Mouse (Mus musculus) neural tube, embryonic 11.5 days (tissue): Measurements from ENCODE around the gene Smug1. TPM values are rescaled to one million over a fixed set of nuclear protein-coding genes. Genes with fewer than 3 reads are reported as not detected.
A peak's percentile ranks its signal among the peaks of the same experiment; 100 is the strongest.

Experiments
- ATAC-seq: fragments of 200-750 bp; cut with Nextera tagmentation; 2 replicates; pipeline ENCODE4 v1.8.0; 2017; ENCODE audit warnings: moderate number of reproducible peaks, mild to moderate bottlenecking, moderate TSS enrichment, moderate library complexity; ENCODE audit not compliant: insufficient read depth, low FRiP score, low TSS enrichment
- DNase-seq: peaks from one replicate; pipeline ENCODE4 v3.0.0-alpha.2; 2015; ENCODE audit warnings: low spot score
- H3K27ac ChIP-seq: fragments of 300-500 bp; sonication (generic); 2 replicates; pipeline ENCODE4 v1.5.1; 2014; ENCODE audit warnings: low read depth, mild to moderate bottlenecking, low read length
- H3K27me3 ChIP-seq: fragments of 300-500 bp; sonication (generic); 2 replicates; pipeline ENCODE4 v1.6.1; 2014; ENCODE audit warnings: mild to moderate bottlenecking, low read length, mixed read lengths; ENCODE audit not compliant: control insufficient read depth, insufficient read depth
- H3K36me3 ChIP-seq: fragments of 300-500 bp; sonication (generic); 2 replicates; pipeline ENCODE4 v1.6.1; 2014; ENCODE audit warnings: mild to moderate bottlenecking, low read length, moderate library complexity, mixed read lengths; ENCODE audit not compliant: control insufficient read depth, insufficient read depth
- H3K4me1 ChIP-seq: fragments of 300-500 bp; sonication (generic); 2 replicates; pipeline ENCODE4 v1.6.1; 2014; ENCODE audit warnings: low read length, mixed read lengths; ENCODE audit not compliant: control insufficient read depth, insufficient read depth
- H3K4me2 ChIP-seq: fragments of 300-500 bp; sonication (generic); 2 replicates; pipeline ENCODE4 v1.6.1; 2014; ENCODE audit warnings: low read depth, mild to moderate bottlenecking, moderate library complexity
- H3K4me3 ChIP-seq: fragments of 300-500 bp; sonication (generic); 2 replicates; pipeline ENCODE4 v1.5.1; 2014; ENCODE audit warnings: low read depth, low read length
- H3K9ac ChIP-seq: fragments of 300-500 bp; sonication (generic); 2 replicates; pipeline ENCODE4 v1.6.1; 2014; ENCODE audit warnings: mild to moderate bottlenecking, low read length
- H3K9me3 ChIP-seq: fragments of 300-500 bp; sonication (generic); 2 replicates; pipeline ENCODE4 v1.6.1; 2016; ENCODE audit warnings: low read length; ENCODE audit not compliant: control insufficient read depth
- WGBS: fragments of 180-500 bp; shearing (Covaris S2); extraction: QIAGEN DNeasy Blood & Tissue Kit; methylation state at CpG from one replicate; pipeline ENCODE4 v1.1.7; 2014; 5-methylcytosine and 5-hydroxymethylcytosine counted together
- polyA plus RNA-seq: library from polyadenylated mRNA; unstranded; fragments of >200 nt; fragmentation: Nextera tagmentation; extraction: Ambion mirVana; gene quantifications from 2 replicates; pipeline ENCODE4 v1.2.1, GENCODE M21; 2014

Gene Smug1
- polyA plus RNA-seq, 1 experiment from 2014 or later = 65.4 TPM

DNA sequence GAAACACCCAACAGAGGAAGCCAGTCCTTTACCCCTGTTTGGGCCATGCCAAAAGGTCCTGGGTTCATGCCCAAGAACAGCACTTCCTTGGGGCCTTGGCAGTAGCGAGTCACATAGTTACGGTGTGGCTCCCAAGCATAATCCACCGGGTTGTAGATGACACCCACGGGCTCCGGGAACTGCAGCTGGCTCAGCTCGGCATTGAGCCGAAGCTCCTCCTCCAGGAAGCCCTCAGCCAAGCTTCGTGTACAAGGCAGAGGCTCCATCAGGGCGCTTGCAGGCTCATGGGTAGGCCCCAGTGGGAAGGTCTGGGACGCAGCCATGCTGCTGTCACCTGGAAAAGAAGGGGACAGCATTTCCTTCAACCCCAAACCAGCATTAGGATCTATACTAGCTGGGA, 9.3 kb downstream of the Smug1 start:
- no peak for ATAC-seq
- Histone ChIP-seq H3K36me3 (no peaks in the 10 kb centered on the region), H3K4me2 (no peak overlapping the region), H3K4me3 (no peak overlapping the region), H3K27me3 (no peaks in the 10 kb centered on the region), H3K27ac (no peak overlapping the region), H3K4me1 (peaks cover 14% of the 10 kb centered on the region), H3K9me3 (no peaks in the 10 kb centered on the region), H3K9ac (no peak overlapping the region)
- 78% methylated on average over 10 of the region's 10 CpGs for WGBS
- no peak for DNase-seq

DNA sequence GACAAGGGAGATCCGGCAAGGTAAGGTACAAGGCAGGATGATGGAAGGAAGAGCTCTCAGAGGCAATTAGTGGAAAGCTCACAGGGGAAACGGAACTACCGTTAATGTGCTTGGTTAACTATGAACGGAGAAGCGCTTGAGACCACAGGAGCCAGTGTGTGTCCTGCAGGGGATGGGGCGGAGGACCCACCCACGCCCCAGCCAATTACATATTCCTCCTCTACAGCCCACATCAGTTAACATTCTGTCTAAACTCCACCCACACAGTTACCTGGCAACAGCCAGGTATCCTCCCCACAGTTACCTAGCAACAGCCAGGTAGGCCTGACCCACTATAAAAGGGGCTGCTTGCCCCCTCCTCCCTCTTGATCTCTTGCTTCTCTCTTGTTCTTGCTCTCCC, 10.0 kb downstream of the Smug1 start:
- peak overlapping the region; percentile 62; the same call in 1 of the 2 replicates for H3K27ac ChIP-seq
- H3K36me3 ChIP-seq = no peaks in the 10 kb centered on the region
- no peak overlapping the region for H3K4me2 ChIP-seq
- no peak overlapping the region for H3K4me3 ChIP-seq
- peaks cover 11% of the 10 kb centered on the region for H3K4me1 ChIP-seq
- no peak for ATAC-seq
- no peaks in the 10 kb centered on the region for H3K27me3 ChIP-seq
- no peaks in the 10 kb centered on the region for H3K9me3 ChIP-seq
- no peak overlapping the region for H3K9ac ChIP-seq
- 43% methylated on average over 7 of the region's 7 CpGs for WGBS
- no peak for DNase-seq

DNA sequence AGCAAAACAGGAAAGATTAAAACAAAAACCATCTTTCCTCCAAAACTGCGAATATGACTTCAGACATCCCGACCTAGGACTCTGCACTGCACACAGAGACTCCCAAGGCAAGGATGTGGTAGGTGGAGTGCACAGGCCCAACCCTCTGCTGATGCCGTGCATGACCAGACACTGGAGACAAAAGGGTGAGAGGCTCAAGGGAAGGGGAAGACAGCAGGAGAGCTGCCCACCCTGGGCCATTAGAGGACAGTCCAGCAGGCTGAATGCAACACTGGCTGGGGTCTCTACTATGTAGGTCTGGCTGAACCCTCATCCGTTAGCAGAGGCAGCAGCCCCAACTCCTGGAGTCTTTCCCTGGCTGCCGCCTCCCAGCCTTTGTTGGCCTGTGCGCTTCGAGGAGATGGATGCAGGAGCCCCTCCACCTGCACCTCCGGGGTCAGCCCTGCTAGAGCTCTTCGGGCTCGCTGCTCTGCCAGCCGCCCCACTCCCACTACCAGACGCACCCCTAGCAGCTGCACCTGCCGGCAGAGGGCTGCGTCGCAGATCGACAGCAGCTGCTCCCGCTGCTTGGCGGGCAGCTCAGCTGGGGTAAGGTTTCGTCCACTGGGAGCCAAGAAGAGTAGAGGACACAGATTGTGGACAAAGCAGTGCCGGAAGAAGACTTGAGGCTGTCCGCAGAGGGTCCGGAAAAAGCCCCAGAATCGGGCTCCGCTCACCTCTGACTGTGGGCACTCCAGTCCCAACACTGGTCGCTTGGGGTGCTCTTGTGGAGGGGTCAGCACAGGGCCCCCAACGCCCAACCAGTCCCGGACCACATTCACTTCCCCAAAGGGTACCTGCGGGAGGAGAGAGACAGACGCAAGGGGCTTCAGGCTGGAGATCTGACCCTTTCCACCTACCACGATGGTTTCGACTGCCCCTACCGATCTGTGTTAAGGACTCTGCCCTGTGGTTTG, 11.2 kb downstream of the Smug1 start:
- ATAC-seq = peak; percentile 78
- H3K27me3 ChIP-seq = no peaks in the 10 kb centered on the region
- no peaks in the 10 kb centered on the region for H3K36me3 ChIP-seq
- H3K4me2 ChIP-seq = peak overlapping the region; percentile 12; the same call in 1 of the 2 replicates
- H3K4me1 ChIP-seq = peaks cover 11% of the 10 kb centered on the region
- WGBS = 18% methylated on average over 32 of the region's 32 CpGs
- peak; percentile 66 for DNase-seq
- peak overlapping the region; percentile 44 for H3K9ac ChIP-seq
- peak overlapping the region; percentile 62 for H3K27ac ChIP-seq
- H3K9me3 ChIP-seq = no peaks in the 10 kb centered on the region
- H3K4me3 ChIP-seq = no peak overlapping the region

DNA sequence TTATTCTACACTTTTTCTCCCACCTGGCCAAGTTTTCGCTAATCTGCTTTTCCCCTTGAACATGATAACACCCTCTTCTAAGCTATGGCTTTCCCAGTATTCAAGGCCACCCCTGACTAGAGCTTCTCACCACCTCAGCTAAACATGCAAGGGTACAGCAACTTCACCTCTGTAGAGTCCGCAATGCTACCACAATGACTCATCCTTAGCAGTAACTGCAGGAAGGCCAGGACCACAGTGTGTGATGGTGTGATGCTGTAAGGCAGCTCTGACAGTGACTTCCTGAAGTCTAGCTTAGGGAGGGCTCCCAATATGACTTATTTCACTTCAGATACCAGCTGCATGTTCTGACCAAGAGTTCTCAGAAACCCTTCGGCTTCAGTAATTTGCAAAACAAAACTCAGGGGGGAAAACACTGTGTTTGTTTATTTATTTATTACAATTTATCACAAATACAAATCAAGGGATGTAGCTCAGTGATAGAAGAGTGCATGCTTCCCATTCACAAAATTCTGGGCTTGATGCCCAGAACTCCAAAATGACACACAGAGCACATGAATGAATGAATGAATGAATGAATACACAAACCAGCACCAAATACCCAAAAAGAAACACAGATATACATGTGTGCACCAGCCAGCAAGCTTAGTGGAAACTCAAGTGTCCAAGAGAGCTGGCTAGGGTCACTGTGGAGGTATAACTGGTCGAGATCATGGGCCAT, 13.8 kb downstream of the Smug1 start:
- Histone ChIP-seq H3K9ac (no peak overlapping the region), H3K4me2 (no peak overlapping the region), H3K27ac (no peak overlapping the region), H3K4me1 (peaks cover 11% of the 10 kb centered on the region), H3K27me3 (no peaks in the 10 kb centered on the region), H3K4me3 (no peak overlapping the region), H3K36me3 (no peaks in the 10 kb centered on the region), H3K9me3 (no peaks in the 10 kb centered on the region)
- no peak for DNase-seq
- no peak for ATAC-seq
- WGBS = 86% methylated on average over 4 of the region's 4 CpGs

DNA sequence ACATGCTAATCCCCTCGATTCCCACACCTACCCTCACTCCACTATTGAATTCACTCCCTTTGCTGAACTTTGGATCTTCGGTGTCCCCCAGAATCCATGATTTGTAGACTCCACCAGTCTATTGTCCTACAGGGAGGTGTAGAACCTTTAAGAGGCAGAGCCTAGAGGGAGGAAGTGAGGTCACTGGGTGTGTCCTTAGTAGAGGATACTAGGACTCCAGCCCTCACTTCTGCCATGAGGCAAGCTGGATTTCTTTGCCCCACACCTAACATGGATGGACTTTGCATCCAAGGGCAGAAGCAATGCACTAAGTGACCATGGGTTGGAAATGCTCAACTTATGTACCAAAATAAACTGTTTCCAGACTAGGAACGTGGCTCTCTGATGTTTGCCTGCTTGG, 14.5 kb downstream of the Smug1 start:
- WGBS = 90% methylated on average over 3 of the region's 3 CpGs

DNA sequence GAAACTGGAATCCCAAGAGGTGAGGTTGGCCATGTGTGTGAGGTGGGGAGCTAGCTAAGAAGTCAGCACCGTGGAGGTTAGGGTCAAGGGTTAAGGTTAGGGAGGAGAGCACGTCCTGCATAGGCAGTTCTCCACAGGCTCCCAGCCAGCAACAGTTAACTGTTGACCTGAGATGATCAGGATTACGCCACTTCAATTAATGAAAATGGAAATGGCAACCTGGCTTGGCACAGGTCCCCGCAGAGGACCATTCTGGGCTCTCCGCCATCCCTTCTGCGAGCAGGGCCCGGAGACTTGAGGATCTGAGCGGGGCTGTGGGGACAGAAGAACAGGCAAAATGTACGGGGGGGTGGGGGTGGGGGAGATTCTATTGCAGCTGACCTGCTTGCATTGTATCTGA, 19.1 kb downstream of the Smug1 start:
- WGBS = 60% methylated on average over 9 of the region's 9 CpGs
- Histone ChIP-seq H3K4me1 (peaks cover 14% of the 10 kb centered on the region), H3K36me3 (no peaks in the 10 kb centered on the region), H3K9me3 (no peaks in the 10 kb centered on the region), H3K4me3 (no peak overlapping the region), H3K27ac (peak overlapping the region; percentile 77; the same call in 1 of the 2 replicates), H3K27me3 (0 out of 2 replicates have a peak, but pooled peaks cover 4% of the 10 kb centered on the region), H3K9ac (no peak overlapping the region), H3K4me2 (no peak overlapping the region)
- DNase-seq (no peak), ATAC-seq (no peak)

More for the DNA sequence above, 14.5 kb downstream of the Smug1 start:
- no peak overlapping the region for H3K4me3 ChIP-seq
- H3K4me1 ChIP-seq = peaks cover 12% of the 10 kb centered on the region
- H3K27ac ChIP-seq = no peak overlapping the region
- H3K27me3 ChIP-seq = no peaks in the 10 kb centered on the region
- H3K36me3 ChIP-seq = no peaks in the 10 kb centered on the region
- H3K4me2 ChIP-seq = no peak overlapping the region
- no peaks in the 10 kb centered on the region for H3K9me3 ChIP-seq
- DNase-seq (no peak), ATAC-seq (no peak)
- H3K9ac ChIP-seq = no peak overlapping the region; the same call in 1 of the 2 replicates

DNA sequence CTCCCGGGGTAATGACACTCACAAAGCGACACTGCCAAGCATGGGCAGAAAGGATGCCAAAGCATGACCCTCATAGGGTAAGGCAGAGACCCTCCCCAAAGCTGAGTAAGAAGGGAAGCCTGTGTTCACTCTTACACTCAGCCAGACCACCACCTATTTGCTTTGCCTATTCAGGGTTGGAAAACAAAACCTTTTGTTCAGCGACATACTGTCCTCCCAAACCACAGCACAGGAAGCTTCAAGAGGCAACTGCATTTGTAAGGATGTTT, 19.5 kb downstream of the Smug1 start:
- DNase-seq = no peak
- Histone ChIP-seq H3K9ac (peak overlapping the region; percentile 72), H3K9me3 (no peaks in the 10 kb centered on the region), H3K4me3 (peak overlapping the region; percentile 37; the same call in 1 of the 2 replicates), H3K27me3 (0 out of 2 replicates have a peak, but pooled peaks cover 4% of the 10 kb centered on the region), H3K4me1 (peaks cover 14% of the 10 kb centered on the region), H3K36me3 (no peaks in the 10 kb centered on the region), H3K4me2 (peak overlapping the region; percentile 81), H3K27ac (peak overlapping the region; percentile 77)
- 28% methylated on average over 3 of the region's 3 CpGs for WGBS
- ATAC-seq = no peak

DNA sequence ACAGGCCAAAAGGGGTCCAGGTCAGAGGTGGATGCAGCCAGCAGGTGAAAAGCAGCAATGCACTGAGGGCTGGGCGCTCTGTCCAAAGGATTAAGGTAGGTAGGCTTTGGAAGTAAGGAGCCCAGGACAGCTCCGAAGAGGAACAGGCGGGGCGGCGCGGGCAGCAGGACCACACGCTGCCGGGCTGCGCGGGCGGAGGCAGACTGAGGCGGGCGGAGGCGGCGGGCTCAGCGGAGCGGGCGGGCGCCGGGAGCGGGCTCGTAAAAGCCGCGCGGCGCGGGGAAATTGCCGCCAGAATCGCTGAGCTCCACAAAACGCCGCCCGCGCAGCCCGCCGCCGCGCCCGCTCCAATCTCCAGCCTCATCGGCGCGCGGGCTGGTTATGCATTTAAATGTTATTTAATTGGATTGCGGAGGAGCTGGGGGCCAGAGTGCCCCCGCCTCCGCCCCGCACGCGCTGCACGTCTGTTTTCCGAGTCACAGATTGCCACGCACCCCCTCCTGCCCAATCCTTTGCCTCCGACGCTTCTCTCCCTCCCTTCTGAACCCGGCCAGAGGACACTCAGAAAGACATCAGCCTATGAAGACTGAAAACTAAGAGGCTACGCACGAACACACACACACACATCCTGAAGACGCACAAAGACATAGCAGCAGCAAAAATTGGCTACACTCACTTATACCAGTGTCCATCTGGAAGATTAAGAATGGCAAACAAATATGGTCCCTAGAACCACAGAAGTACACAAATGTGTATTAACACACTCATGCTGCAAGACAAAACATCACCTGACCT, 20.1 kb downstream of the Smug1 start:
- Histone ChIP-seq H3K9me3 (no peaks in the 10 kb centered on the region), H3K9ac (peak overlapping the region; percentile 72), H3K36me3 (no peaks in the 10 kb centered on the region), H3K4me1 (peaks cover 14% of the 10 kb centered on the region), H3K27me3 (0 out of 2 replicates have a peak, but pooled peaks cover 4% of the 10 kb centered on the region), H3K4me2 (peak overlapping the region; percentile 81), H3K4me3 (peak overlapping the region; percentile 37), H3K27ac (peak overlapping the region; percentile 77)
- WGBS = 1% methylated on average over 57 of the region's 57 CpGs
- DNase-seq = peak; percentile 75
- peak; percentile 64 for ATAC-seq
